Mouse (Mus musculus): Measurements from ENCODE around the gene Tor1a.

Gene Tor1a

GRCm38 (mm10) chr2:30967352-30968327 is at the start of gene Tor1a:
Gene Tor1a (minus strand): TSS chr2:30967933.
- peak; percentile 84 to 85 for DNase-seq (ENCODE audit: low spot score in 2 of 2)

GRCm38 (mm10) chr2:31013371-31014120 is 45.8 kb upstream of the Tor1a start:
- no peak for DNase-seq (ENCODE audit: low spot score in 2 of 2)

GRCm38 (mm10) chr2:31007208-31007607 is 39.5 kb upstream of the Tor1a start:
- DNase-seq (ENCODE audit: low spot score in 2 of 2): no peak

GRCm38 (mm10) chr2:31006434-31006833 is 38.7 kb upstream of the Tor1a start:
- no peak for DNase-seq (ENCODE audit: low spot score in 2 of 2)

GRCm38 (mm10) chr2:31005453-31005852 is 37.7 kb upstream of the Tor1a start:
- DNase-seq (ENCODE audit: low spot score in 2 of 2): no peak

- no peak for DNase-seq (ENCODE audit: low spot score in 2 of 2)
Observed at GRCm38 (mm10) chr2:31002857-31003256, 35.1 kb upstream of the Tor1a start.

GRCm38 (mm10) chr2:30998443-30999260 is 30.9 kb upstream of the Tor1a start:
- no peak for DNase-seq (ENCODE audit: low spot score in 2 of 2)

- no peak for DNase-seq (ENCODE audit: low spot score in 2 of 2)
Observed at GRCm38 (mm10) chr2:30995432-30995996, 27.8 kb upstream of the Tor1a start.

GRCm38 (mm10) chr2:30994853-30995252 is 27.1 kb upstream of the Tor1a start:
- DNase-seq (ENCODE audit: low spot score in 2 of 2): no peak

GRCm38 (mm10) chr2:30990221-30990620 is 22.5 kb upstream of the Tor1a start:
- DNase-seq (ENCODE audit: low spot score in 2 of 2): no peak

- DNase-seq (ENCODE audit: low spot score in 2 of 2): peak; percentile 77 to 80
Observed at GRCm38 (mm10) chr2:30985111-30986020, 17.6 kb upstream of the Tor1a start.

- DNase-seq (ENCODE audit: low spot score in 2 of 2): no peak
Observed at GRCm38 (mm10) chr2:30983024-30983423, 15.3 kb upstream of the Tor1a start.

GRCm38 (mm10) chr2:30981790-30982513 is 14.2 kb upstream of the Tor1a start, which contains the start of the genes BC005624 and Usp20:
Gene BC005624 (minus strand): TSS chr2:30982201.
Gene Usp20 (plus strand): TSS chr2:30982279.
- DNase-seq (ENCODE audit: low spot score in 2 of 2): peak; percentile 96 to 100

- DNase-seq (ENCODE audit: low spot score in 2 of 2): no peak
Observed at GRCm38 (mm10) chr2:30966826-30967225, 907 bp downstream of the Tor1a start.

- no peak for DNase-seq (ENCODE audit: low spot score in 2 of 2)
Observed at GRCm38 (mm10) chr2:30965627-30966026, 2.1 kb downstream of the Tor1a start.

GRCm38 (mm10) chr2:30962570-30963254 is 5.0 kb downstream of the Tor1a start:
- no peak for DNase-seq (ENCODE audit: low spot score in 2 of 2)

- no peak for DNase-seq (ENCODE audit: low spot score in 2 of 2)
Observed at GRCm38 (mm10) chr2:30959856-30960255, 7.9 kb downstream of the Tor1a start.

- no peak for DNase-seq (ENCODE audit: low spot score in 2 of 2)
Observed at GRCm38 (mm10) chr2:30958726-30959125, 9.0 kb downstream of the Tor1a start.

- no peak for DNase-seq (ENCODE audit: low spot score in 2 of 2)
Observed at GRCm38 (mm10) chr2:30957511-30957910, 10.2 kb downstream of the Tor1a start.
